Mouse (Mus musculus): ENCODE data around the gene Gm44503. TPM values are rescaled to one million over a fixed set of nuclear protein-coding genes. Genes with fewer than 3 reads are reported as not detected.

The Gm44503 gene
- not detected for total RNA-seq (2021)

DNA sequence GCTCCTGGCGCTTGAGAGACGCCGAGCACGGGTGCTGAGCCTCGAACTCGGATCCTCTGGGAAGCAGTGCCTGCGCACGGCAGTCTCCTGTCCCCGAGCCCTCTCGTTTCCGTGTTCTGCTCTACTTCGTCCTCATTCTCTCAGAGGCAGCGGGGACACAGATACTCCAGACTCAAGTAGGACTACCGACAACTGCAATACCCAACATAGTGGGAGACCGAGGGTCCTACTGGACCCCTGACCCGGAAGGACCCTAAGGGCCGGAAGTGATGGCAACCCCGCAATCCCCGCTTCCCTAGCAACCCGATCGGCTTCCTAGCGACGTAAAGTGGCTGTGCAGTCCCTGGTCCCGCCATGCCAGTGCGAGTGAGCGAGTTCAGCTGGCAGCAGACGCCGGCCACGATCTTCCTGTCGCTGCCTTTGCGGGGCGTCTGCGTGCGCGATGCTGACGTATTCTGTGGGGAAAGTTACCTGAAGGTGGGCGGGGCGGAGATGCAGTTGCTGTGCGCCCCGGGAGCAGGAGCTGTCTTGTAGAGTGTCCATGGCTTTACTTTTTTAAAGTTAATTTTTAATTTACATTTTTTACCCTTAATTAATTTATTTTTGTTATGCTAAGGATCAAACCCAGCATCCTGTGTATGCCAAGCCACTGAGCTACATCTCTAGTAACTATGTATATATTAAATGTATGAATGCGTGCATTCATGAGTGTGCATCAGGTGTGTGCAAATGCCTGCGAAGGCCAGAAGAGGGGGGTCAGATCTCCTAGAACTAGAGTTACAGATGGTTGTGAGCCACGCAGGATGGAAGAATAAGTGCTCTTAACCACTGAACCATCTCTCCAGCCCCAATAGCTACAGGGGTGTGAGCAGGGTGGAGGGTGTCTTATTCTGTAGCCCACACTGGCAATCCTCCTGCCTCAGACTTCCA is at the start of gene Gm44503, which contains the start of gene Dyx1c1:
Gene Gm44503 (plus strand): TSS at position 332 of the 930 bp plus-strand sequence.
Gene Dyx1c1 (plus strand): TSS at position 265 of the 930 bp plus-strand sequence.
- DNase-seq (ENCODE audit: low spot score in 2 of 2) = peak; percentile 72 to 74
- intact Hi-C loops (cut with DNase I) = no loop called here

DNA sequence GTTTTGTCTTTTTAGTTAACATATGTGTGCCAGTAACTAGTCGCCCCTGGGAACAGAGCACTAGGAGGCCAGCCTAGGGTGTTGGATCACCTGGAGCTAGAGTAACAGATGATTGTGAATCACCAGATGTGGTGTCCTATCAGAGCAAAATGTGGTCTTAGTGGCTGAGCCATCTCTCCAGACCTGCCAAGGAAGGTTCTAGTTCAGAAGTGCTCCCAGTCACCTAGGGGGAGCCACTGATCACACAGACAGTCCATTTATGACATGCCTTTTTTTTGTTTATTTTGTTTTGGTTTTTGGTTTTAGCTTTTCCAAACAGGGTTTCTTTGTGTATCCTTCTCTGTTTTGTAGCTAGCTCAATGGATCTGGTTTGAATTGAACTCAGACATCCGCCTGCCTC is 47.3 kb upstream of the Gm44503 start:
- no peak for DNase-seq (ENCODE audit: low spot score in 2 of 2)
- intact Hi-C loops (cut with DNase I) = no loop called here

- no peak for DNase-seq (ENCODE audit: low spot score in 2 of 2)
- intact Hi-C loops (cut with DNase I) = no loop called here
Measured at GRCm38 (mm10) chr9:72913551-72913950, 45.1 kb upstream of the Gm44503 start.

GRCm38 (mm10) chr9:72915728-72916127 is 42.9 kb upstream of the Gm44503 start:
- intact Hi-C loops (cut with DNase I) = no loop called here
- no peak for DNase-seq (ENCODE audit: low spot score in 2 of 2)

- DNase-seq (ENCODE audit: low spot score in 2 of 2) = no peak
- intact Hi-C loops (cut with DNase I) = no loop called here
Measured at GRCm38 (mm10) chr9:72923068-72923467, 35.6 kb upstream of the Gm44503 start.

DNA sequence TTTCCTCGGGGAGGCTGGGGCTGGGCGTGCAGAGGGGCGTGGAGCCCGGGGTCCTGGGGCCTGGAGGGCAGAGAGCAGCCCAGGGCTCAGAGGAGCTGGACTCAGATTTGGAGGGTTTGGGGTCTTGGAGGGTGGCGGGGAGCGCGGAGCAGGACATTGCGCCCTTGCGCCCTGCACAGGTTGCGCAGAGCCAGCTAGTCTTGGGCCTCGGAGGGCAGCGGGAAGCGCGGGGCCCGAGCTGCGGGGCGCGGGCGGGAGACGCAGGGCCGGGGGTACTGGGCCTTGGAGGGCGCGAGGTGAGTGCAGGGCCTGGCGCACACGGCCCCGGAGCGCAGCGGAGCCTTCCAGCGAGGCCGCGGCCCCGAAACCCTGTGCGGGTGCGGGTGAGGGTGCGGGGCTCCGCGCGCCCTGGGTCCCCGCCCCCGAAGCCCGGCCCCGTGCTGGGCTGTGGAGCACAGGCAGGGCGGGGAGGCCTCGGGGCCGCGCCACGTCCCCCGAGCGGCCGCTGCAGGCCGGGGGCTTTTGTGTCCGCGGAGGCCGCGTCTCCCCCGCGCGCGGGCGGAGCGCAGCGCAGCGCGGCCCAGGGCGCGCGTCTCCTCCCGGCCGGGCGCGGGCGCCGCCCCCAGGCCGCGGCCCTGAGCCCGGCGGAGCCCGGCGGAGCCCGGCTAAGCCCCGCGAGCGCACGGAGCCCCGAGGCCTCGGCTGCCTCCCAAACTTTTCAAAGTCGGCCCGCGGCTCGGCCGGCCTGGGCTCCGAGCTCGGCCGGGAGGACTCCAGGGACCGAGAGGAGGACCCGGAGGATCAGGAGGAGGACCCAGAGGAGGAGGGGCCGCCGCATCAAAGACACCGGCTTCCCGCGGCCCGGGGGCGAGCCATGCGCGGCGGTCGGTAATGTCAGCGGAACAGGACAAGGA is 33.4 kb upstream of the Gm44503 start, which contains the start of gene Pygo1:
Gene Pygo1 (plus strand): TSS at position 625 of the 914 bp plus-strand sequence.
- peak; percentile 59 to 60 for DNase-seq (ENCODE audit: low spot score in 2 of 2)
- intact Hi-C loops (cut with DNase I) = no loop called here

DNA sequence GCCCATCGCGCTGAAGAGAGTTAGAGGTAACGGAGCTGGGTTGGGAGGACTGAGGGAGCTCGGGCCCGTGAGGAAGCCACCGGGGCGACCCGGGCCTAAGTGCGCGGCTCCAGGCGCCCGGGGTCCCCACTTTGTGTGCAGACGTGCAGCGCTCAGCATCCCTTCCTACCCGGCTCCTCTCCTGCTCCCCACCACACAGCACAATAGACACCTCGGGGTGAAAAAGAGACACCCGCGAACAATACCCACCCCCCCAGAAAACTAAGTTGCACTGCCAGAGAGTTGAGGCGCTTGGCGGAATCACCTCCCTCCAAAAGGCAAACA is 32.8 kb upstream of the Gm44503 start:
- DNase-seq (ENCODE audit: low spot score in 2 of 2) = no peak
- intact Hi-C loops (cut with DNase I) = no loop called here

- intact Hi-C loops (cut with DNase I) = no loop called here
- peak; percentile 63 for DNase-seq (ENCODE audit: low spot score in 2 of 2)
Measured at GRCm38 (mm10) chr9:72931166-72931790, 27.4 kb upstream of the Gm44503 start.

DNA sequence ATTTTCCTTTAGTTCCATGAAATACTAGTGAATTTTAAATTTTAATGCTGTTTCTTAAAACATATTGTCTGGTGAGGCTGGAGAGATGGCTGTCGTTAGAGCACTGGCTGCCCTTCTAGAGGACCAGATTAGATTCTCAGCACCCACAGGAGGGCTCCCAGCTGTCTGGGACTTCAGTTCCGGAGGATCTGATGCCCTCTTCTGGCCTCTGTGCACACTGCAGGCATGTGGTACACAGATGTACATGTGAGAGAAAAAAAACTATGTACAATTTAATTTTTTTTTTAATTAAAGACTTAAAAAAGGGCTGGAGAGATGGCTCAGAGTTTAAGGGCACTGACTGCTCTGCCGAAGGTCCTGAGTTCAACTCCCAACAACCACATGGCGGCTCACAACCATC is 23.3 kb upstream of the Gm44503 start:
- intact Hi-C loops (cut with DNase I) = no loop called here
- no peak for DNase-seq (ENCODE audit: low spot score in 2 of 2)

GRCm38 (mm10) chr9:72936301-72936700 is 22.4 kb upstream of the Gm44503 start:
- intact Hi-C loops (cut with DNase I) = no loop called here
- DNase-seq (ENCODE audit: low spot score in 2 of 2) = no peak

DNA sequence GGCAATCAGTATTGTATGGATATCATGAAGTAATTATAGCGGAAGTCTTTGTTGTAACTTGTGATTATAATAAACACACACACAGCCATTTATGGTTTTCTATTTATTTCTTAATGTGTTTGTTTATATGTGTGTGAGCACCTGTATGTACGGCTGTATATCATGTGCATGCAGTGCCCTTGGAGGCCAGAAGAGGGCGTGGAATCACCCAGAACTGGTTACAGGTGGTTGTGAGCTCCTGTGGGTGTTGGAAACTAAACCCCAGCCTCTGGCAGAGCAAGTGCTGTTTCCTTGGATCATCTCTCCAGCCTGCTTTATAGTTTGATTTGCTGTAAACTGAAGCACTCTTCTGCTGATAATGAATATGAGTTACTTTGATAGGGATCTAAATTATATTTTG is 15.2 kb upstream of the Gm44503 start:
- DNase-seq (ENCODE audit: low spot score in 2 of 2) = no peak

DNA sequence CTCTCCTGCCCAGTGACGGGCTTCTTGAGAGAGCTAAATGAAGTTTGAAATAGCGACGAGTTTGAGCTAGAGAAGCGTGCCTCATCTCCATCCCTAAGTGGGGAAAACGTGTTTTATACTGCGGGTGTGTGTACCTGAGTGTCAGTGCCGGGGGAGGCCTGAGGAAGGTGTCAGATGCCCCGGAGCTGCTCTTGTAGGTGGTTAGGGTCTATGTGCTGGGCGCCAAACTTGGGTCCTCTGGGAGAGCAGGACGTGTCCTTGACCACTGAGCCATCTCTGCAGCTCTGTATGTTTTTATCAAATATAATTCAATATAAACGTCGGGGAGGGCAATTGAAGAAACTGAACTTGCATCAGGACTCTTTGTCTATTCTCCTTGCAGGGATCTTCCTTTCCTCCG is 14.4 kb upstream of the Gm44503 start:
- intact Hi-C loops (cut with DNase I) = no loop called here
- no peak for DNase-seq (ENCODE audit: low spot score in 2 of 2)

More for the DNA sequence above, 15.2 kb upstream of the Gm44503 start:
- intact Hi-C loops (cut with DNase I) = no loop called here

- DNase-seq (ENCODE audit: low spot score in 2 of 2) = no peak
- intact Hi-C loops (cut with DNase I) = no loop called here
Measured at GRCm38 (mm10) chr9:72947010-72947409, 11.6 kb upstream of the Gm44503 start.

- DNase-seq (ENCODE audit: low spot score in 2 of 2) = no peak
- intact Hi-C loops (cut with DNase I) = no loop called here
Measured at GRCm38 (mm10) chr9:72949572-72949971, 9.1 kb upstream of the Gm44503 start.

DNA sequence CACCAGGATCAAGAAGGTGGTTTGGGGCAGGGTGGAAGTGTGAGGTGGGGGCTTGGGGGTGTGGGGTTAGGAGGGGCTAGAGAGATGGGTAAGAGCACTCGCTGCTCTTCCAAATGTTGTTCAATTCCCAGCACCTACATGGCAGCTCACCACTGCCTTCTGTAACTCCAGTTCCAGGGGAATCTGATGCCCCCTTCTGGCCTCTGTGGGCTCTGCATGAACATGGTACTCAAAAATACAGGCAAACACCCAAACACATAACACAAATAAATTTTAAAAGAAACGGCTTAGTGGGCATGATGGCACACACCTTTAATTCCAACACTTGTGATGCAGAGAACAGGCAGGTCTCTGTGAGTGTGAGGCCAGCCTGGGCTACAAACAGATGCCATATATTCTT is 3.9 kb upstream of the Gm44503 start:
- DNase-seq (ENCODE audit: low spot score in 2 of 2) = no peak
- intact Hi-C loops (cut with DNase I) = no loop called here

DNA sequence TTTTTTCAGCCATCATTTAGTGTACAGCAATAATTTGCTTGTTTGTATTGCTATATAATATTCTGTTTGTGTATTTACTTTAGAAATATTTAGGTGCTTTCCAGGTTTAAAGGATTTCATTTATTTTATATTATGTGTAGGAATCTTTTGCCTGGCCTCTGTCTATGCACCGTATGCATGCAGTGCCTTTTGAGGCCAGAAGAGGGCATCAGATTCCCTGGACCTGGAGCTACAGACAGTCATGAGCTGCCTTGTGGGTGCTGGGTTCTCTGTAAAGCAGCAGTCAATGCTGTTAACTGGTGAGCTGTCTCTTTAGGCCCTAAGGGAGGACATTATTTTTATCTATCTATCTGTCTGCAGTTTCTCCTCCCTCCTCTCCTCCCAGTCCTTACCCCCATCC is 3.1 kb upstream of the Gm44503 start:
- no peak for DNase-seq (ENCODE audit: low spot score in 2 of 2)
- intact Hi-C loops (cut with DNase I) = no loop called here

GRCm38 (mm10) chr9:72961346-72961745 is 2.7 kb downstream of the Gm44503 start:
- no peak for DNase-seq (ENCODE audit: low spot score in 2 of 2)
- intact Hi-C loops (cut with DNase I) = no loop called here

DNA sequence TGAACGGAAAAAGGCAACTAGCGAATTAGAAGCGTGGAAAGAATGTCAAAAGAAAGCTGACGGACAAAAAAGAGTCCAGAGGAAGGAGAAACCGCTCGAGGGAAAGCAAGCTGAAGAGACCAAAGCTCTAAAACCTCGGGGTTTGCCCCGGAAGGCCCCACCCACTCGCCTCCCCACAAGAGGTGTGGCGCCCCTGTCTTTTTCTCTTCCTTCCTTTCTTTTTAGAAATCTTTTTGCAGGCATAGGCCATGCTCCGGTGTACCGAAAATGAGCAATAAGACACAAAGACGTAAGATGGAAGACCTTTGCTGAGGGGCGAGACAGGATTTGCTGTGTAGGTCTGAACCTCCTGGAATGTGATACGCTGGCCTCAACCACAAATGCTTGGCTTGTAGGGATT is 3.3 kb downstream of the Gm44503 start:
- DNase-seq (ENCODE audit: low spot score in 2 of 2) = no peak
- intact Hi-C loops (cut with DNase I) = no loop called here

DNA sequence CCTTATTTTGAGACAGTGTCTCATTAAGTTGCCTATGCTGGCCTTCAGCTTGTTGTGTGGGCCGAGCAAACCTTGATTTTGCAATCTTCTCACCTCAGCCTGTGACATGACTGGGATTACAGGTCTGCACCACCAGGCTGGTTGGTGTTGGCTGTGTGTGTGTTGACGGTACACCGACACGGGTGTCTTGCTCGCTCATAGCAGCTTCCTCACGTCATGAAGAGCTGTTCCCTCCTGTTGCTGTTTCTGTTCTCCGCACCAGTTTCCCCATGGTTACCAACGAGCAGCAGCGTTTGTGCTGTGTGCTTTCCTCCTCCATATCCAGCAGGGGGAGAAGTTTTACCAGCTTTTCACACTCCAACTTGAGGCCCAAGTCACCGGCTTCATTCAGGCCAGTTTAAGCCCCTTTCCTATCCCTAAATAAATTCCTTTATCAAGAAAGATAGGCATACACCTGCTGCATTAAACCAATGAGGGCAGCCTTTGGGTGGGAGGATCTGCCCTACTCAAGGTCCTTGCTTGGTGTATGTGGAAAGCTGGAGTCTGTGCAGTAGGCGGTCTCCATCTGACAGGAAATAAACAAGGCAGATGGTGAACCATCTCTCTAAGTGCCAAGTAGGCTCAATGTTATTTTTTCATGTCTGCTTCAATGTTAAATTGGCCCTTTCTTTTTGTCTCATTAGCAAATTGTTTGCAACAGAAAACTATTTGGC is 9.9 kb downstream of the Gm44503 start:
- peak; percentile 72 to 76 for DNase-seq (ENCODE audit: low spot score in 2 of 2)
- intact Hi-C loops (cut with DNase I) = loop anchor here (5.0 kb wide), 1 partner anchor 124 kb away; no protein-coding TSS in a partner anchor
